In genomic region chr3:68824765-68825090, GRCm38 (mm10) we compare ENCODE assay signal across 15 mouse cellular contexts. TPM values are rescaled to one million over a fixed set of nuclear protein-coding genes. Genes with fewer than 3 reads are reported as not detected.
DNase-seq lines count a peak whose midpoint lies in the region; ATAC-seq and TF ChIP-seq lines count a peak whose summit lies in the region.
"Had no signal": no experiment of that assay in that cellular context is flagged by ENCODE, and none has a peak within 500 bp of the region (broad histone marks: within the 10 kb centered on the region; RNA-seq: fewer than 3 reads in every experiment).

No protein-coding gene starts in this region.

- intact Hi-C loops in gastrocnemius, postnatal 14 days (cut with DNase I; ENCODE audit: low total_unique reads): no loop called here

- no peaks in the 10 kb centered on the region; the same call in 1 of the 2 replicates for H3K4me1 ChIP-seq in intestine, embryonic 14.5 days (replicated peaks; ENCODE audit: control insufficient read depth, insufficient read depth, low read length)
- no peaks in the 10 kb centered on the region for H3K4me1 ChIP-seq in intestine, postnatal 0 days (replicated peaks; ENCODE audit: control insufficient read depth, insufficient read depth, low read length)
- peaks cover 11% of the 10 kb centered on the region for H3K4me1 ChIP-seq in hindbrain, embryonic 14.5 days (replicated peaks; ENCODE audit: control insufficient read depth, insufficient read depth, low read length)
- H3K4me1 ChIP-seq in midbrain, embryonic 15.5 days: peaks cover 16% of the 10 kb centered on the region
- H3K4me1 ChIP-seq in stomach, postnatal 0 days (replicated peaks; ENCODE audit: control insufficient read depth, insufficient read depth): no peaks in the 10 kb centered on the region
- H3K4me1 ChIP-seq: embryonic facial prominence, embryonic 10.5 days had no signal

- H3K27me3 ChIP-seq in intestine, embryonic 14.5 days (replicated peaks; ENCODE audit: control insufficient read depth, insufficient read depth, low read length): no peaks in the 10 kb centered on the region
- no peaks in the 10 kb centered on the region for H3K27me3 ChIP-seq in intestine, postnatal 0 days (replicated peaks; ENCODE audit: control insufficient read depth, insufficient read depth, low read length)
- no peaks in the 10 kb centered on the region for H3K27me3 ChIP-seq in hindbrain, embryonic 14.5 days (ENCODE audit: control insufficient read depth, insufficient read depth, low read length)
- H3K27me3 ChIP-seq in midbrain, embryonic 15.5 days (replicated peaks): no peaks in the 10 kb centered on the region
- H3K27me3 ChIP-seq in stomach, postnatal 0 days (ENCODE audit: control insufficient read depth, insufficient read depth, low read length): no peaks in the 10 kb centered on the region
- H3K27me3 ChIP-seq: heart, embryonic 13.5 days; lung, embryonic 15.5 days had no signal

- peak; percentile 19; the same call in 1 of the 2 replicates for ATAC-seq in intestine, embryonic 14.5 days (replicated peaks; ENCODE audit: low FRiP score, low TSS enrichment, low read depth)
- no peak for ATAC-seq in intestine, postnatal 0 days
- ATAC-seq in hindbrain, embryonic 14.5 days (ENCODE audit: low FRiP score): peak; percentile 80
- no peak; the same call in none of the 2 replicates for ATAC-seq in midbrain, embryonic 15.5 days (replicated peaks)
- no peak for ATAC-seq in stomach, postnatal 0 days (ENCODE audit: low FRiP score, low TSS enrichment)

- no peak overlapping the region for H3K9ac ChIP-seq in intestine, embryonic 14.5 days (ENCODE audit: low read length)
- H3K9ac ChIP-seq in intestine, postnatal 0 days (ENCODE audit: low read depth, low read length): no peak overlapping the region
- no peak overlapping the region for H3K9ac ChIP-seq in hindbrain, embryonic 14.5 days
- H3K9ac ChIP-seq in midbrain, embryonic 15.5 days: no peak overlapping the region
- no peak overlapping the region for H3K9ac ChIP-seq in stomach, postnatal 0 days (ENCODE audit: low read length)
- H3K9ac ChIP-seq: heart, embryonic 13.5 days; lung, embryonic 15.5 days had no signal

- no peak for DNase-seq in intestine, embryonic 14.5 days (ENCODE audit: low spot score)
- DNase-seq in Muller cell, postnatal 12 days (ENCODE audit: inconsistent ontology term): peak; percentile 45
- DNase-seq in hindbrain, embryonic 14.5 days (ENCODE audit: low spot score): peak; percentile 74
- DNase-seq in gastrocnemius, postnatal 14 days: no peak
- DNase-seq in stomach, postnatal 0 days (ENCODE audit: low spot score): no peak
- DNase-seq: gastrocnemius, postnatal 25 days; thymus, postnatal 25 days had no signal

- no peak overlapping the region for H3K27ac ChIP-seq in intestine, embryonic 14.5 days (ENCODE audit: low read depth)
- H3K27ac ChIP-seq in intestine, postnatal 0 days (ENCODE audit: low read depth, low read length): no peak overlapping the region
- peak overlapping the region; percentile 57 for H3K27ac ChIP-seq in hindbrain, embryonic 14.5 days
- peak overlapping the region; percentile 16 for H3K27ac ChIP-seq in midbrain, embryonic 15.5 days
- H3K27ac ChIP-seq in stomach, postnatal 0 days (replicated peaks): no peak overlapping the region
- H3K27ac ChIP-seq: embryonic facial prominence, embryonic 10.5 days; heart, embryonic 13.5 days; left cerebral cortex, adult 2 months; lung, embryonic 15.5 days had no signal

- H3K36me3 ChIP-seq in intestine, embryonic 14.5 days (ENCODE audit: control insufficient read depth, insufficient read depth, low read length): no peaks in the 10 kb centered on the region
- H3K36me3 ChIP-seq in intestine, postnatal 0 days (ENCODE audit: control insufficient read depth, insufficient read depth): no peaks in the 10 kb centered on the region
- no peaks in the 10 kb centered on the region for H3K36me3 ChIP-seq in hindbrain, embryonic 14.5 days (replicated peaks; ENCODE audit: control insufficient read depth, insufficient read depth)
- H3K36me3 ChIP-seq in midbrain, embryonic 15.5 days (replicated peaks): no peaks in the 10 kb centered on the region
- no peaks in the 10 kb centered on the region for H3K36me3 ChIP-seq in stomach, postnatal 0 days (ENCODE audit: control insufficient read depth, insufficient read depth, low read length)
- H3K36me3 ChIP-seq: embryonic facial prominence, embryonic 10.5 days; heart, embryonic 13.5 days; lung, embryonic 15.5 days had no signal

- TF ChIP-seq EP300 in stomach, postnatal 0 days (optimal IDR thresholded peaks at IDR 0.05): no peak

- no peak overlapping the region for H3K4me3 ChIP-seq in intestine, embryonic 14.5 days (ENCODE audit: low read depth, low read length)
- H3K4me3 ChIP-seq in intestine, postnatal 0 days (ENCODE audit: low read depth, low read length): no peak overlapping the region
- no peak overlapping the region for H3K4me3 ChIP-seq in hindbrain, embryonic 14.5 days (replicated peaks; ENCODE audit: low read length)
- H3K4me3 ChIP-seq in midbrain, embryonic 15.5 days: no peak overlapping the region
- H3K4me3 ChIP-seq in stomach, postnatal 0 days (ENCODE audit: low read depth, low read length): no peak overlapping the region
- H3K4me3 ChIP-seq: embryonic facial prominence, embryonic 10.5 days; heart, embryonic 13.5 days; left cerebral cortex, adult 2 months; lung, embryonic 15.5 days; megakaryocyte, embryonic 14.5 days had no signal

- no peak overlapping the region for H3K4me2 ChIP-seq in intestine, embryonic 14.5 days (ENCODE audit: low read length)
- no peak overlapping the region for H3K4me2 ChIP-seq in intestine, postnatal 0 days (replicated peaks; ENCODE audit: low read depth)
- no peak overlapping the region for H3K4me2 ChIP-seq in hindbrain, embryonic 14.5 days (replicated peaks)
- H3K4me2 ChIP-seq in midbrain, embryonic 15.5 days: no peak overlapping the region
- H3K4me2 ChIP-seq in stomach, postnatal 0 days (replicated peaks; ENCODE audit: low read depth): no peak overlapping the region
- H3K4me2 ChIP-seq: heart, embryonic 13.5 days; lung, embryonic 15.5 days had no signal

- 19% methylated on average over 2 of the region's 2 CpGs for WGBS in intestine, embryonic 14.5 days
- WGBS in intestine, postnatal 0 days: 9% methylated on average over 2 of the region's 2 CpGs
- 36% methylated on average over 2 of the region's 2 CpGs for WGBS in hindbrain, embryonic 14.5 days
- 38% methylated on average over 2 of the region's 2 CpGs for WGBS in midbrain, embryonic 15.5 days
- 29% methylated on average over 2 of the region's 2 CpGs for WGBS in stomach, postnatal 0 days

- no peak for TF ChIP-seq CTCF in intestine, postnatal 0 days (IDR thresholded peaks at IDR 0.05; ENCODE audit: low read depth)
- no peak for TF ChIP-seq CTCF in stomach, postnatal 0 days (IDR thresholded peaks at IDR 0.05; ENCODE audit: low read depth)

- H3K9me3 ChIP-seq in intestine, embryonic 14.5 days (ENCODE audit: control insufficient read depth, low read length): no peaks in the 10 kb centered on the region
- no peaks in the 10 kb centered on the region for H3K9me3 ChIP-seq in intestine, postnatal 0 days (ENCODE audit: control insufficient read depth)
- no peaks in the 10 kb centered on the region for H3K9me3 ChIP-seq in hindbrain, embryonic 14.5 days (ENCODE audit: control insufficient read depth, low read length)
- no peaks in the 10 kb centered on the region for H3K9me3 ChIP-seq in midbrain, embryonic 15.5 days
- no peaks in the 10 kb centered on the region for H3K9me3 ChIP-seq in stomach, postnatal 0 days (ENCODE audit: control insufficient read depth, low read length)
- H3K9me3 ChIP-seq: embryonic facial prominence, embryonic 10.5 days; heart, embryonic 13.5 days; lung, embryonic 15.5 days; megakaryocyte, embryonic 14.5 days had no signal

RNA-seq across cellular contexts. Expression of gene 1110032F04Rik, which starts 44.7 kb away (rescaled TPM):
- 1.2 and 2.0 TPM in 2 replicates for polyA plus RNA-seq in intestine, embryonic 14.5 days (2014; fragmentation: Nextera tagmentation; extraction: Ambion mirVana)
- 0.52 and 0.76 TPM in 2 replicates for polyA plus RNA-seq in intestine, postnatal 0 days (2015; fragmentation: Nextera tagmentation; extraction: Ambion mirVana)
- polyA plus RNA-seq in hindbrain, embryonic 14.5 days (2014; fragmentation: Nextera tagmentation; extraction: Ambion mirVana): 6.2 and 6.7 TPM in 2 replicates
- polyA plus RNA-seq in midbrain, embryonic 15.5 days (2015; fragmentation: Nextera tagmentation; extraction: Ambion mirVana): 3.4 and 4.6 TPM in 2 replicates
- total RNA-seq in gastrocnemius, postnatal 14 days (2021): under 1 TPM; 0.13 to 0.55 TPM
- polyA plus RNA-seq in stomach, postnatal 0 days (2015; fragmentation: Nextera tagmentation; extraction: Ambion mirVana): 0.17 and 0.30 TPM in 2 replicates
- polyA plus RNA-seq: Patski had no signal

Comparison
In these comparisons a context has a peak if more than half of its experiments do, and no peak if none do; other contexts are left out.
1. ATAC-seq: peak in intestine, embryonic 14.5 days (single experiment) and hindbrain, embryonic 14.5 days (single experiment); none in intestine, postnatal 0 days (single experiment), midbrain, embryonic 15.5 days (single experiment) and stomach, postnatal 0 days (single experiment).
2. DNase-seq: peak in Muller cell, postnatal 12 days (single experiment) and hindbrain, embryonic 14.5 days (single experiment); none in intestine, embryonic 14.5 days (single experiment), gastrocnemius, postnatal 14 days (single experiment) and stomach, postnatal 0 days (single experiment).
3. H3K27ac ChIP-seq: peak in hindbrain, embryonic 14.5 days (single experiment) and midbrain, embryonic 15.5 days (single experiment); none in intestine, embryonic 14.5 days (single experiment), intestine, postnatal 0 days (single experiment) and stomach, postnatal 0 days (single experiment).